Mouse (Mus musculus) liver, adult 2 months (tissue): ENCODE results near the gene Trpc1. TPM values are rescaled to one million over a fixed set of nuclear protein-coding genes. Genes with fewer than 3 reads are reported as not detected.

ENCODE experiments used
- DNase-seq: peaks from one replicate; pipeline ENCODE4 v3.0.0-alpha.2; 2011; ENCODE audit warnings: low read depth, low spot score; ENCODE audit errors: extremely low read depth
- H3K27ac ChIP-seq: fragments of 200-500 bp; replicated peaks from 2 replicates; pipeline ENCODE4 v1.5.1; 2012; ENCODE audit warnings: low read depth, mild to moderate bottlenecking, control low read depth, inconsistent platforms, low read length; ENCODE audit not compliant: insufficient read depth
- H3K27me3 ChIP-seq: fragments of 200-500 bp; 2 replicates; pipeline ENCODE4 v1.6.1; 2012; ENCODE audit warnings: mild to moderate bottlenecking, moderate library complexity, low read length, inconsistent platforms; ENCODE audit not compliant: control insufficient read depth, insufficient read depth
- H3K36me3 ChIP-seq: fragments of 200-500 bp; 2 replicates; pipeline ENCODE4 v1.6.1; 2012; ENCODE audit warnings: low read length, inconsistent platforms; ENCODE audit not compliant: control insufficient read depth, insufficient read depth
- H3K4me1 ChIP-seq: fragments of 200-500 bp; 2 replicates; pipeline ENCODE4 v1.6.1; 2011; ENCODE audit warnings: low read length; ENCODE audit not compliant: control insufficient read depth, insufficient read depth
- H3K4me3 ChIP-seq: fragments of 200-500 bp; 2 replicates; pipeline ENCODE4 v1.5.1; 2011; ENCODE audit warnings: low read depth, mild to moderate bottlenecking, control low read depth, low read length, moderate library complexity; ENCODE audit not compliant: insufficient read depth
- H3K79me2 ChIP-seq: fragments of 200-500 bp; 2 replicates; pipeline ENCODE4 v1.6.1; 2012; ENCODE audit warnings: inconsistent platforms, mild to moderate bottlenecking, low read length, moderate library complexity; ENCODE audit not compliant: control insufficient read depth, insufficient read depth
- H3K9ac ChIP-seq: fragments of 200-500 bp; 2 replicates; pipeline ENCODE4 v1.6.1; 2012; ENCODE audit warnings: low read depth, mild to moderate bottlenecking, control low read depth, inconsistent platforms, low read length
- CTCF ChIP-seq: fragments of 200-500 bp; IDR thresholded peaks from 2 replicates; pipeline ENCODE4 v1.5.1; 2011; ENCODE audit warnings: low read depth, low read length, control low read depth
- POLR2A ChIP-seq: fragments of 200-500 bp; IDR thresholded peaks from 2 replicates; pipeline ENCODE4 v1.6.1; 2011; ENCODE audit warnings: low read length, control low read depth; ENCODE audit not compliant: insufficient read depth; ENCODE audit errors: extremely low read depth
- WGBS: fragments of 180-500 bp; shearing (Covaris S2); methylation state at CpG from one replicate; pipeline ENCODE4 v1.1.7; 2018; 5-methylcytosine and 5-hydroxymethylcytosine counted together
- polyA plus RNA-seq: library from polyadenylated mRNA; depleted of rRNA; stranded (reverse); fragments of >200 nt; gene quantifications from 2 replicates; pipeline ENCODE4 v1.2.3, GENCODE M21; 2012; rRNA removed
- total RNA-seq: library from RNA; depleted of rRNA; stranded (reverse); fragments of >200 nt; gene quantifications from 2 replicates; pipeline ENCODE4 v1.2.3, GENCODE M21; 2014; rRNA removed

The Trpc1 gene
- total and polyA plus RNA-seq, 2 experiments = 0.16 to 0.74 TPM

DNA sequence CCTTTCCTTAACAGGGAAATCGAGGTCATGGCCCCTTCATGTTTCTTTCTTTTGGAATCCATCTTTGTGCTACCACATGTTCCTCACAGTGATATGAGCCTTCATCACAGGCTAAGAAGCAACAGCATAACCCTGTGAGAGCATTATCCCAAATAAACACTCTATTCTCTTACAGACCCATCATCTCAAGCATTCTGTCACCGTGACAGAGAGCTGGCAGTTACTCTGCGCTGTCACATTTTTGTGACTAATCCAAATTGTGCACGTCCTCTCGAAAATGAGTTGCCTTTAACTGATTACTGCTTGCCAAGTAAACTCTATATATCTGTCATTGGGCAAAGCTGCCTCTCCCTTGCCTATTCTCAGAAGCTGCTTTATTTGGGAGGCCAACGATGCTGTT lies 84.3 kb downstream of the Trpc1 start:
- no peak for DNase-seq
- Histone ChIP-seq H3K79me2 (no peaks in the 10 kb centered on the region), H3K36me3 (no peaks in the 10 kb centered on the region), H3K27ac (no peak overlapping the region), H3K27me3 (no peaks in the 10 kb centered on the region), H3K9ac (no peak overlapping the region), H3K4me1 (no peaks in the 10 kb centered on the region; the same call in 1 of the 2 replicates), H3K4me3 (no peak overlapping the region)
- TF ChIP-seq CTCF (no peak), POLR2A (no peak)
- 91% methylated on average over 6 of the region's 6 CpGs for WGBS

DNA sequence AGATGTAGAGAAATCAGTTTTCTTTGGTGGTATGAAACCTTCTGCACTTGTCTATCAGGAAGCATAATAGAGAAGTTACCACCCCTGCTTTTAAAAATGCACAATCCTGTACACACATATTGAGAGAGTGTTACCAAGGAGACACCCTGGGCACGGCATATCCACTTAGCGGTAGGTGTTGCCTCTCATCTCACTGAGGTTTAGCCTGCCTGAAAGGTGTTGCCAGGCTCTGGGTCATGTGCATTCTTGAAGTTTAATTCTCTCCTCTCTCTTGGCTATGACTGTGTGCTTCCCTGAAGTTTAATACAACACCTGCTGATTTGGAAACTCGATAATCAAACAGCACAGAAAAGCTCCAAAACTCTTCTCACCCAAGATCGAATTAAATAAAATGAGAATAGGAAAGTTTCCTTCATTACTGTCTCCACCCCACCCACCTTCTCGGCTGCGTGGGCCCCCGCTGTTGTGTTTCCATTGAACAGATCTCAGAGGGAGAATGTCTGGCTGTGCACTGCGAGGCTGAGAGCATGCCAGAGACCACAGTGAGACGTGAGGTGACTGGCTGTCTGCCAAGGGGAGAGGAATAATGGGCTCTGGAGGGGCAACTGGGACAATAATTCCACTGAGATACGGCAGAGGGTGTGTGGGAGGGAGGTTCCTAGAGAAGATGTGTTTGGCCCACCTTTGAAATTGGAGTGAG lies 85.7 kb downstream of the Trpc1 start:
- H3K79me2 ChIP-seq = no peaks in the 10 kb centered on the region
- H3K4me3 ChIP-seq = no peak overlapping the region
- WGBS = 87% methylated on average over 10 of the region's 10 CpGs
- H3K36me3 ChIP-seq = no peaks in the 10 kb centered on the region
- DNase-seq = no peak
- no peaks in the 10 kb centered on the region for H3K27me3 ChIP-seq
- no peak overlapping the region for H3K9ac ChIP-seq
- no peaks in the 10 kb centered on the region; the same call in 1 of the 2 replicates for H3K4me1 ChIP-seq
- no peak for TF ChIP-seq POLR2A
- TF ChIP-seq CTCF = no peak
- H3K27ac ChIP-seq = no peak overlapping the region

DNA sequence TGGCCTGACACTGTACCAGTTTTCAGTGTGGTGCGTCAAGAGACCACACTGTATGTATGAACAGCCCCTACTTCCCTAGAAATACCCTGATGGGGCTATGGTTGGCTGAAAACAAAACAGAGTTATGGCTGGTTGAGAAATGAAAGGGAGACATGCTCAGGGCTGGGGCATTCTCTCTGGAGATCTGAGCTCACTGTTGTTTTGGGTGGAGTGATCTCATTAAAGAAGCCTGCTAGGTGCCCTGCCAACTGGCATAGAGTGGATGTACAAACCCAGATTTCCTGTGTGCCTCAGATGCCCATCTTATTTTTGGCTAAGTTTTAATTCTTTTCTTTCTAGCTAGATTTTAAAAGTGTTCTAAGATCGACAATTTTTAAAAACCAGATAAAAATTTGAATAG lies 92.2 kb downstream of the Trpc1 start:
- no peaks in the 10 kb centered on the region for H3K79me2 ChIP-seq
- H3K36me3 ChIP-seq = no peaks in the 10 kb centered on the region
- H3K4me1 ChIP-seq = no peaks in the 10 kb centered on the region
- no peaks in the 10 kb centered on the region for H3K27me3 ChIP-seq
- DNase-seq = no peak
- no peak overlapping the region for H3K27ac ChIP-seq
- 89% methylated on average over 2 of the region's 2 CpGs for WGBS
- no peak overlapping the region for H3K9ac ChIP-seq
- no peak overlapping the region for H3K4me3 ChIP-seq
- TF ChIP-seq POLR2A (no peak), CTCF (no peak)

Other genes starting within 250 kb of the Trpc1 start
- gene U2surp, start 238.4 kb downstream of the Trpc1 start, total RNA-seq = 18.1 and 21.8 TPM in 2 replicates
- 1.5 and 1.7 TPM in 2 replicates for gene U2surp, start 238.4 kb downstream of the Trpc1 start, polyA plus RNA-seq
- gene Paqr9, start 190.7 kb downstream of the Trpc1 start, total RNA-seq = 56.1 and 56.8 TPM in 2 replicates
- 107 and 154 TPM in 2 replicates for gene Paqr9, start 190.7 kb downstream of the Trpc1 start, polyA plus RNA-seq
- 1.0 and 1.3 TPM in 2 replicates for gene Pcolce2, start 112.8 kb downstream of the Trpc1 start, total RNA-seq
- 0.16 and 0.27 TPM in 2 replicates for gene Pcolce2, start 112.8 kb downstream of the Trpc1 start, polyA plus RNA-seq
- 0.47 and 2.2 TPM in 2 replicates for gene Pls1, start 94.9 kb upstream of the Trpc1 start, total RNA-seq
- gene Pls1, start 94.9 kb upstream of the Trpc1 start, polyA plus RNA-seq = 0.44 and 0.56 TPM in 2 replicates
- 9.8 and 12.4 TPM in 2 replicates for gene Atr, start 107.2 kb upstream of the Trpc1 start, total RNA-seq
- gene Atr, start 107.2 kb upstream of the Trpc1 start, polyA plus RNA-seq = 0.75 and 1.1 TPM in 2 replicates
- gene Xrn1, start 204.4 kb upstream of the Trpc1 start, total RNA-seq = 12.6 and 13.8 TPM in 2 replicates
- gene Xrn1, start 204.4 kb upstream of the Trpc1 start, polyA plus RNA-seq = 1.2 and 1.6 TPM in 2 replicates